In the genomic region with DNA sequence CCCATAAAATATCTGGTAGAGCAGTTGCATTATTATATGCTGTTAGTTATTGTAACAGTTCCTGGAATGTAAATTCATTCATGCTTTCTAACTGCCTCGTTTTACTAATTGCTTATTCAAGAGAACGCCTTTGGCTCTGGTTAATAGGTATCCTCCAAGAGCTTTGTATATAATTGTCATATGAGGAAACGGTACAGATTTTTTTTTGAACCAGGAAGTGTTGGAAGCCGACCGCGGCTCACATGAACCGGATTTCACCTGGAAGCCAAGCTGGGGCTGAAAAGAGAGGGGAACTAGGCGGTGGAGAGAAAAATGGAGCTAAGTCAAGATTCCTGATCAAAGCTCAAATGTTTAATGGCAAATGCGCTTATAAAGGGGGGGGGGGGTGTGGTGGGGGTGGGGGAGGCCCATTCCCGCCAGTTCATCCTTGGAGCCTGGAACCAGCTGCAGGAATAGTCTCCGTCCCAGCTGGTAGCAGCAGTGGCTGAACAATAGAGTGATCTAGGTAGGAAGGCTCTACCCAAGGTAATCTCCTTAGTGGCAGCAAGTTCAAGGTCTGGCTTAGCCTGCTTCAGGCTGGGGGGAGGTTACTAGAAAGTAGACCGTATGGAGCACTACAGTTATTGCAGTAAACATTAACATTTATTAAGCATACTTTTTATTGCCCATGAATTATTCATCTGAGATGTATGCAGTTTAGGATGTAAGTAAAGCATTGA, we compare ENCODE assay signal across 8 mouse cellular contexts. TPM values are rescaled to one million over a fixed set of nuclear protein-coding genes. Genes with fewer than 3 reads are reported as not detected.
A peak's percentile ranks its signal among the peaks of the same experiment; 100 is the strongest.
DNase-seq lines count a peak whose midpoint lies in the region; ATAC-seq lines count a peak whose summit lies in the region.

No protein-coding gene starts in this region.

- no peak; the same call in 1 of the 2 replicates for ATAC-seq in kidney, embryonic 14.5 days (ENCODE audit: low FRiP score, low TSS enrichment)
- peak; percentile 63 for ATAC-seq in midbrain, embryonic 15.5 days (replicated peaks)

- 2% methylated on average over 12 of the region's 12 CpGs for WGBS in kidney, embryonic 14.5 days
- WGBS in midbrain, embryonic 15.5 days: 1% methylated on average over 12 of the region's 12 CpGs

- H3K4me1 ChIP-seq in kidney, embryonic 14.5 days (ENCODE audit: control insufficient read depth, insufficient read depth, low read length): 0 out of 2 replicates have a peak, but pooled peaks cover 3% of the 10 kb centered on the region
- H3K4me1 ChIP-seq in midbrain, embryonic 15.5 days: peaks cover 24% of the 10 kb centered on the region

- DNase-seq in adrenal gland, postnatal 10 days: peak; percentile 15
- DNase-seq in adrenal gland, adult 8-10 months: no peak
- peak; percentile 15 for DNase-seq in 3134 (ENCODE audit: extremely low read depth, insufficient read length, low spot score)
- peak; percentile 15 to 29 for DNase-seq in cerebellum, postnatal 10 days
- DNase-seq in heart, adult 9 months (ENCODE audit: low spot score in 2 of 2): peak; percentile 10 to 13
- DNase-seq in spleen, postnatal 14 days (ENCODE audit: low spot score in 2 of 2): no peak

- H3K4me3 ChIP-seq in kidney, embryonic 14.5 days (ENCODE audit: low read length): peak overlapping the region; percentile 57
- H3K4me3 ChIP-seq in midbrain, embryonic 15.5 days: peak overlapping the region; percentile 74

- no peaks in the 10 kb centered on the region for H3K36me3 ChIP-seq in kidney, embryonic 14.5 days (ENCODE audit: control insufficient read depth, insufficient read depth, low read length)
- no peaks in the 10 kb centered on the region for H3K36me3 ChIP-seq in midbrain, embryonic 15.5 days (replicated peaks)

- H3K27ac ChIP-seq in kidney, embryonic 14.5 days (ENCODE audit: low read depth, low read length): peak overlapping the region; percentile 82; the same call in 1 of the 2 replicates
- H3K27ac ChIP-seq in midbrain, embryonic 15.5 days: peak overlapping the region; percentile 84

- no peaks in the 10 kb centered on the region for H3K9me3 ChIP-seq in kidney, embryonic 14.5 days (ENCODE audit: control insufficient read depth, low read length)
- no peaks in the 10 kb centered on the region for H3K9me3 ChIP-seq in midbrain, embryonic 15.5 days

- H3K4me2 ChIP-seq in kidney, embryonic 14.5 days (replicated peaks; ENCODE audit: low read depth, low read length): peak overlapping the region; percentile 46
- peak overlapping the region; percentile 66 for H3K4me2 ChIP-seq in midbrain, embryonic 15.5 days

- H3K9ac ChIP-seq in kidney, embryonic 14.5 days (ENCODE audit: low read depth, low read length): peak overlapping the region; percentile 46
- H3K9ac ChIP-seq in midbrain, embryonic 15.5 days: peak overlapping the region; percentile 72

- H3K27me3 ChIP-seq in kidney, embryonic 14.5 days (ENCODE audit: control insufficient read depth, insufficient read depth, low read length): no peaks in the 10 kb centered on the region
- no peaks in the 10 kb centered on the region for H3K27me3 ChIP-seq in midbrain, embryonic 15.5 days (replicated peaks)

RNA-seq across cellular contexts. Expression of gene Zfp946, which starts 0.8 kb away (rescaled TPM):
- total RNA-seq in adrenal gland, postnatal 10 days (2021): 1 to 10 TPM; 6.4 to 7.8 TPM
- total RNA-seq in adrenal gland, adult 8-10 months (2022): 10 to 100 TPM in 2 of 4 experiments, 1 to 10 TPM in 2; 6.4 to 11.2 (median 9.5) TPM
- polyA plus RNA-seq in kidney, embryonic 14.5 days (2014; fragmentation: Nextera tagmentation; extraction: Ambion mirVana): 12.3 and 16.8 TPM in 2 replicates
- 32.0 and 35.2 TPM in 2 replicates for polyA plus RNA-seq in midbrain, embryonic 15.5 days (2015; fragmentation: Nextera tagmentation; extraction: Ambion mirVana)

Comparison
In these comparisons a context has a peak if more than half of its experiments do, and no peak if none do; other contexts are left out.
1. DNase-seq: peak in adrenal gland, postnatal 10 days (single experiment), 3134 (single experiment), cerebellum, postnatal 10 days (2 of 2) and heart, adult 9 months (2 of 2); none in adrenal gland, adult 8-10 months (single experiment) and spleen, postnatal 14 days (0 of 2).